10 mouse cellular contexts compared by ENCODE assay signal in the genomic region with DNA sequence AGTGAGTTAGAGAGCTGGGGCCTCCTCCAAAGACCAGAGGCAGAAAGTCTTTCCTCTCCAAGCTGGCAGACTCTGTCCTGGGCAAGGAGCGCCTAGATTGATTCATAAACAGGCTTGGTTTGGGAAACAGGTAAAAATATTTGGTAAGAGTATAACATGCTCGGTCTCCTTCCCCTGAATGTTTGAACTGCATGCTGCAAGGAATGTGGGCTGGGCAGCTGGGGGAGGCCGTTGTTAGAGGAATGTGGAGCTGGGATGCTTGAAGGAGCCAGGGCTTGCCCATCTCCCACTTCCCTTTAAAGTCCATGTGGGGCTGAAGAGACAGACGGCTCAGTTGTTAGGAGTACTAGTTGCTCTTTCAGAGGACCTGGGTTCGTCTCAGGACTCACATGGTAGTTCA. TPM values are rescaled to one million over a fixed set of nuclear protein-coding genes. Genes with fewer than 3 reads are reported as not detected.
DNase-seq lines count a peak whose midpoint lies in the region; ATAC-seq and TF ChIP-seq lines count a peak whose summit lies in the region.
"Had no signal": no experiment of that assay in that cellular context is flagged by ENCODE, and none has a peak within 500 bp of the region (broad histone marks: within the 10 kb centered on the region; RNA-seq: fewer than 3 reads in every experiment).

No protein-coding gene starts in this region.

- H3K4me3 ChIP-seq in kidney, adult 2 months (ENCODE audit: insufficient read depth, low read depth, low read length) = no peak overlapping the region
- H3K4me3 ChIP-seq in embryonic facial prominence, embryonic 13.5 days = no peak overlapping the region
- no peak overlapping the region for H3K4me3 ChIP-seq in limb, embryonic 11.5 days (ENCODE audit: low read depth, low read length)
- no peak overlapping the region for H3K4me3 ChIP-seq in small intestine, adult 2 months (ENCODE audit: low read depth, low read length)
- no peak overlapping the region for H3K4me3 ChIP-seq in midbrain, embryonic 14.5 days (replicated peaks; ENCODE audit: low read depth, low read length)

- TF ChIP-seq CTCF in kidney, adult 2 months (conservative IDR thresholded peaks at IDR 0.05; ENCODE audit: insufficient read depth, insufficient read length, low read depth, low read length) = no peak
- no peak for TF ChIP-seq CTCF in small intestine, adult 2 months (IDR thresholded peaks at IDR 0.05; ENCODE audit: extremely low read depth, insufficient read length, insufficient replicate concordance, low read depth, low read length)

- H3K9me3 ChIP-seq in embryonic facial prominence, embryonic 13.5 days = no peaks in the 10 kb centered on the region
- H3K9me3 ChIP-seq in limb, embryonic 11.5 days (ENCODE audit: control insufficient read depth, low read length) = no peaks in the 10 kb centered on the region
- H3K9me3 ChIP-seq in midbrain, embryonic 14.5 days (ENCODE audit: control insufficient read depth, low read length) = no peaks in the 10 kb centered on the region

- no peak for TF ChIP-seq POLR2A in kidney, adult 2 months (IDR thresholded peaks at IDR 0.05; ENCODE audit: low read depth, low read length)
- no peak for TF ChIP-seq POLR2A in small intestine, adult 2 months (IDR thresholded peaks at IDR 0.05; ENCODE audit: low read depth, low read length)

- no peak overlapping the region for H3K9ac ChIP-seq in embryonic facial prominence, embryonic 13.5 days
- no peak overlapping the region for H3K9ac ChIP-seq in limb, embryonic 11.5 days (ENCODE audit: low read length)
- H3K9ac ChIP-seq in midbrain, embryonic 14.5 days (replicated peaks; ENCODE audit: low read length) = no peak overlapping the region

- WGBS in kidney, adult 2 months = 31% methylated on average over 5 of the region's 5 CpGs
- WGBS in embryonic facial prominence, embryonic 13.5 days = 30% methylated on average over 5 of the region's 5 CpGs
- WGBS in limb, embryonic 11.5 days = 37% methylated on average over 5 of the region's 5 CpGs
- 18% methylated on average over 5 of the region's 5 CpGs for WGBS in small intestine, adult 2 months
- WGBS in midbrain, embryonic 14.5 days = 74% methylated on average over 5 of the region's 5 CpGs

- no peak for DNase-seq in kidney, adult 2 months
- DNase-seq in kidney, adult 11 months = no peak
- peak; percentile 44 for DNase-seq in limb, embryonic 11.5 days (ENCODE audit: low spot score)
- DNase-seq in gastrocnemius, postnatal 4 days (ENCODE audit: low spot score in 2 of 2) = no peak
- DNase-seq in midbrain, embryonic 14.5 days = no peak
- DNase-seq in left cerebral cortex, adult 8-10 months (ENCODE audit: low spot score in 2 of 2) = no peak
- DNase-seq: right cerebral cortex, adult 18-20 months; thymus, postnatal 4 days had no signal

- H3K4me1 ChIP-seq in kidney, adult 2 months (ENCODE audit: control insufficient read depth, insufficient read depth, low read length) = peaks cover 44% of the 10 kb centered on the region
- H3K4me1 ChIP-seq in embryonic facial prominence, embryonic 13.5 days = peaks cover 99% of the 10 kb centered on the region
- H3K4me1 ChIP-seq in limb, embryonic 11.5 days (ENCODE audit: control insufficient read depth, insufficient read depth, low read length) = peaks cover 84% of the 10 kb centered on the region
- peaks cover 64% of the 10 kb centered on the region for H3K4me1 ChIP-seq in small intestine, adult 2 months (ENCODE audit: control insufficient read depth, insufficient read depth, insufficient read length, low read length)
- H3K4me1 ChIP-seq in midbrain, embryonic 14.5 days (ENCODE audit: control insufficient read depth, insufficient read depth, low read length) = peaks cover 21% of the 10 kb centered on the region

- H3K27ac ChIP-seq in kidney, adult 2 months (ENCODE audit: insufficient read depth, low read depth, low read length) = peak overlapping the region; percentile 63
- peak overlapping the region; percentile 87 for H3K27ac ChIP-seq in embryonic facial prominence, embryonic 13.5 days
- peak overlapping the region; percentile 65 for H3K27ac ChIP-seq in limb, embryonic 11.5 days (replicated peaks; ENCODE audit: low read depth, low read length)
- H3K27ac ChIP-seq in small intestine, adult 2 months (ENCODE audit: insufficient read depth, low read depth, low read length) = peak overlapping the region; percentile 92
- H3K27ac ChIP-seq in midbrain, embryonic 14.5 days (replicated peaks; ENCODE audit: low read depth, low read length) = no peak overlapping the region

- H3K27me3 ChIP-seq in kidney, adult 2 months (replicated peaks; ENCODE audit: control insufficient read depth, insufficient read depth, low read length) = no peaks in the 10 kb centered on the region
- no peaks in the 10 kb centered on the region for H3K27me3 ChIP-seq in embryonic facial prominence, embryonic 13.5 days
- H3K27me3 ChIP-seq in limb, embryonic 11.5 days (ENCODE audit: control insufficient read depth, insufficient read depth, low read length) = no peaks in the 10 kb centered on the region
- H3K27me3 ChIP-seq in small intestine, adult 2 months (ENCODE audit: control insufficient read depth, insufficient read depth, low read length) = no peaks in the 10 kb centered on the region
- H3K27me3 ChIP-seq in midbrain, embryonic 14.5 days (ENCODE audit: control insufficient read depth, insufficient read depth, low read length) = no peaks in the 10 kb centered on the region

- peak overlapping the region; percentile 7; the same call in 1 of the 2 replicates for H3K4me2 ChIP-seq in embryonic facial prominence, embryonic 13.5 days
- H3K4me2 ChIP-seq in limb, embryonic 11.5 days (ENCODE audit: low read depth, severe bottlenecking) = no peak overlapping the region
- H3K4me2 ChIP-seq in midbrain, embryonic 14.5 days (ENCODE audit: low read length) = no peak overlapping the region

- H3K36me3 ChIP-seq in kidney, adult 2 months (ENCODE audit: control insufficient read depth, insufficient read depth, low read length) = no peaks in the 10 kb centered on the region
- H3K36me3 ChIP-seq in embryonic facial prominence, embryonic 13.5 days = peaks cover 3% of the 10 kb centered on the region; the same call in 1 of the 2 replicates
- H3K36me3 ChIP-seq in limb, embryonic 11.5 days (ENCODE audit: control insufficient read depth, insufficient read depth, low read length) = no peaks in the 10 kb centered on the region; the same call in 1 of the 2 replicates
- H3K36me3 ChIP-seq in small intestine, adult 2 months (ENCODE audit: control insufficient read depth, insufficient read depth, low read length) = peaks cover 19% of the 10 kb centered on the region
- no peaks in the 10 kb centered on the region for H3K36me3 ChIP-seq in midbrain, embryonic 14.5 days (ENCODE audit: control insufficient read depth, insufficient read depth, low read length)

- ATAC-seq in embryonic facial prominence, embryonic 13.5 days (ENCODE audit: insufficient number of reproducible peaks, insufficient read depth, low FRiP score, low TSS enrichment, low read depth) = no peak
- ATAC-seq in limb, embryonic 11.5 days (ENCODE audit: insufficient number of reproducible peaks, low FRiP score, low TSS enrichment, low read depth) = no peak
- ATAC-seq in midbrain, embryonic 14.5 days (ENCODE audit: low FRiP score, low TSS enrichment) = no peak

RNA-seq across cellular contexts. Expression of a gene that starts 57.3 kb away (rescaled TPM):
- polyA plus RNA-seq in kidney, adult 2 months (2012; rRNA removed) = 102 and 134 TPM in 2 replicates
- polyA plus RNA-seq in embryonic facial prominence, embryonic 13.5 days (2015; fragmentation: Nextera tagmentation; extraction: Ambion mirVana) = 396 and 424 TPM in 2 replicates
- polyA plus RNA-seq in limb, embryonic 11.5 days (2014; fragmentation: Nextera tagmentation; extraction: Ambion mirVana) = 278 and 307 TPM in 2 replicates
- polyA plus RNA-seq in small intestine, adult 2 months (2012; rRNA removed) = 159 and 390 TPM in 2 replicates
- 100 to 1,000 TPM; 445 to 463 TPM for total RNA-seq in gastrocnemius, postnatal 4 days (2021)
- polyA plus RNA-seq in midbrain, embryonic 14.5 days (2014; fragmentation: Nextera tagmentation; extraction: Ambion mirVana) = 250 and 281 TPM in 2 replicates
- 100 to 1,000 TPM; 310 to 345 (median 321) TPM for total RNA-seq in left cerebral cortex, adult 8-10 months (2022)
